In genomic region chr12:29789319-29790050, GRCm38 (mm10) we compare ENCODE assay signal across 9 mouse cellular contexts.
DNase-seq lines count a peak whose midpoint lies in the region; ATAC-seq lines count a peak whose summit lies in the region.
"Had no signal": no experiment of that assay in that cellular context is flagged by ENCODE, and none has a peak within 500 bp of the region (broad histone marks: within the 10 kb centered on the region; RNA-seq: fewer than 3 reads in every experiment).

No protein-coding gene starts in this region.

- H3K4me3 ChIP-seq in liver, embryonic 11.5 days (ENCODE audit: low read depth, low read length) = no peak overlapping the region
- H3K4me3 ChIP-seq: limb, embryonic 15.5 days had no signal

- intact Hi-C loops in left cerebral cortex, postnatal 25 days (cut with DNase I) = no loop called here

- no peak for ATAC-seq in liver, embryonic 11.5 days (replicated peaks; ENCODE audit: low FRiP score)
- no peak for ATAC-seq in megakaryocyte progenitor cell, adult 5-6 weeks (replicated peaks; ENCODE audit: poor library complexity)

- H3K4me1 ChIP-seq in liver, embryonic 11.5 days (replicated peaks; ENCODE audit: control insufficient read depth, insufficient read depth, low read length) = no peaks in the 10 kb centered on the region

- no peaks in the 10 kb centered on the region for H3K9me3 ChIP-seq in liver, embryonic 11.5 days (ENCODE audit: control insufficient read depth, low read length)
- H3K9me3 ChIP-seq: limb, embryonic 15.5 days had no signal

- no peak overlapping the region for H3K27ac ChIP-seq in liver, embryonic 11.5 days (ENCODE audit: low read depth, low read length)
- H3K27ac ChIP-seq: limb, embryonic 15.5 days had no signal

- 57% methylated on average over 16 of the region's 16 CpGs for WGBS in liver, embryonic 11.5 days

- H3K36me3 ChIP-seq in liver, embryonic 11.5 days (ENCODE audit: control insufficient read depth, insufficient read depth, low read length) = no peaks in the 10 kb centered on the region
- H3K36me3 ChIP-seq: limb, embryonic 15.5 days had no signal

- DNase-seq in liver = peak; percentile 17
- no peak for DNase-seq in liver, embryonic 11.5 days (ENCODE audit: low spot score)
- DNase-seq in embryo, embryonic 10.5 days (ENCODE audit: low spot score) = peak; percentile 44
- DNase-seq in heart, postnatal 4 days = peak; percentile 46
- peak; percentile 77 to 87 for DNase-seq in left cerebral cortex, postnatal 25 days (ENCODE audit: low spot score in 2 of 2)
- peak; percentile 89 to 94 for DNase-seq in right cerebral cortex, postnatal 10 days (ENCODE audit: low spot score in 2 of 2)
- DNase-seq in spleen, postnatal 10 days (ENCODE audit: low spot score in 2 of 2) = no peak

- no peaks in the 10 kb centered on the region for H3K27me3 ChIP-seq in liver, embryonic 11.5 days (replicated peaks; ENCODE audit: control insufficient read depth, insufficient read depth, low read length)
- H3K27me3 ChIP-seq: limb, embryonic 15.5 days had no signal

- H3K9ac ChIP-seq in liver, embryonic 11.5 days (ENCODE audit: low read depth, low read length) = no peak overlapping the region
- H3K9ac ChIP-seq: limb, embryonic 15.5 days had no signal

- no peak overlapping the region for H3K4me2 ChIP-seq in liver, embryonic 11.5 days
- H3K4me2 ChIP-seq: limb, embryonic 15.5 days had no signal

Comparison
In these comparisons a context has a peak if more than half of its experiments do, and no peak if none do; other contexts are left out.
1. DNase-seq: peak in liver (single experiment), embryo, embryonic 10.5 days (single experiment), heart, postnatal 4 days (single experiment), left cerebral cortex, postnatal 25 days (2 of 2) and right cerebral cortex, postnatal 10 days (2 of 2); none in liver, embryonic 11.5 days (single experiment) and spleen, postnatal 10 days (0 of 2).